Mouse (Mus musculus) cortical plate, adult 2 months (tissue): Measurements from ENCODE around the gene Sppl2c.

Experiments used
- CTCF ChIP-seq: fragments of 200-500 bp; IDR thresholded peaks from 2 replicates; pipeline ENCODE4 v1.5.1; 2011; ENCODE audit warnings: mild to moderate bottlenecking, control low read depth, low read length; ENCODE audit not compliant: insufficient read depth; ENCODE audit errors: extremely low read depth
- POLR2A ChIP-seq: fragments of 200-500 bp; IDR thresholded peaks from 2 replicates; pipeline ENCODE4 v1.6.1; 2011; ENCODE audit warnings: mild to moderate bottlenecking, low read length, control low read depth; ENCODE audit not compliant: insufficient read depth; ENCODE audit errors: extremely low read depth

GRCm38 (mm10) chr11:104230066-104230778 lies 44.1 kb downstream of the Sppl2c start:
- TF ChIP-seq POLR2A (no peak), CTCF (no peak)
